Mouse (Mus musculus) activated CD4-positive, CD25-positive, alpha-beta regulatory T cell, adult 4 months (primary cell): ENCODE measurements around the gene Surf1. TPM values are rescaled to one million over a fixed set of nuclear protein-coding genes. Genes with fewer than 3 reads are reported as not detected.
A peak's percentile ranks its signal among the peaks of the same experiment; 100 is the strongest.

Experiments used
- ATAC-seq: one replicate; pipeline ENCODE4 v1.8.0; 2017
- polyA plus RNA-seq, 2 experiments: library from polyadenylated mRNA; unstranded; fragments of 100-300 nt; shearing (Covaris generic); gene quantifications; one replicate each; pipeline ENCODE4 v1.2.1; 2017

Gene Surf1
- polyA plus RNA-seq, 2 experiments from 2014 or later, result 115 to 121 TPM

GRCm38 (mm10) chr2:26921784-26922183, 5.5 kb upstream of the Surf1 start:
- ATAC-seq, result no peak

GRCm38 (mm10) chr2:26920190-26920855, 4.0 kb upstream of the Surf1 start:
- no peak for ATAC-seq

GRCm38 (mm10) chr2:26919684-26920083, 3.4 kb upstream of the Surf1 start:
- no peak for ATAC-seq

- ATAC-seq, result no peak
Observed at GRCm38 (mm10) chr2:26916738-26917137, 408 bp upstream of the Surf1 start.

- no peak for ATAC-seq
Observed at GRCm38 (mm10) chr2:26914148-26914941, 2.0 kb downstream of the Surf1 start.

GRCm38 (mm10) chr2:26913416-26914147, 2.7 kb downstream of the Surf1 start:
- no peak for ATAC-seq

- ATAC-seq, result no peak
Observed at GRCm38 (mm10) chr2:26912253-26912770, 4.0 kb downstream of the Surf1 start.

- ATAC-seq, result peak; percentile 47
Observed at GRCm38 (mm10) chr2:26910994-26911765, 5.2 kb downstream of the Surf1 start.

- ATAC-seq, result peak; percentile 91
Observed at GRCm38 (mm10) chr2:26910124-26910993, 6.0 kb downstream of the Surf1 start, which contains the start of the genes Med22 and Rpl7a. Gene Med22 (minus strand): TSS chr2:26910677. Gene Rpl7a (plus strand): TSS chr2:26910764.

- ATAC-seq, result no peak
Observed at GRCm38 (mm10) chr2:26909387-26909784, 6.9 kb downstream of the Surf1 start.

GRCm38 (mm10) chr2:26908710-26909386, 7.5 kb downstream of the Surf1 start:
- no peak for ATAC-seq

GRCm38 (mm10) chr2:26907109-26907508, 9.2 kb downstream of the Surf1 start:
- no peak for ATAC-seq

- ATAC-seq, result no peak
Observed at GRCm38 (mm10) chr2:26906431-26906830, 9.9 kb downstream of the Surf1 start.

GRCm38 (mm10) chr2:26905936-26906335, 10.4 kb downstream of the Surf1 start:
- ATAC-seq, result no peak

- ATAC-seq, result no peak
Observed at GRCm38 (mm10) chr2:26903311-26903710, 13.0 kb downstream of the Surf1 start.

- ATAC-seq, result peak; percentile 97
Observed at GRCm38 (mm10) chr2:26902467-26903220, 13.7 kb downstream of the Surf1 start, which contains the start of gene Surf6. Gene Surf6 (minus strand): TSS chr2:26902879.

GRCm38 (mm10) chr2:26901834-26902400, 14.4 kb downstream of the Surf1 start:
- ATAC-seq, result no peak

GRCm38 (mm10) chr2:26900731-26901130, 15.6 kb downstream of the Surf1 start:
- no peak for ATAC-seq

GRCm38 (mm10) chr2:26895898-26896297, 20.4 kb downstream of the Surf1 start:
- ATAC-seq, result no peak
